Mouse (Mus musculus) brown adipose tissue, adult 24 weeks (tissue): ENCODE results near the gene Tshr. TPM values are rescaled to one million over a fixed set of nuclear protein-coding genes. Genes with fewer than 3 reads are reported as not detected.
"Not testable (repeated sequence)": the region's sequence is repeated elsewhere in the genome, so short reads cannot be mapped to it uniquely, and the experiment has no call there.

Experiments
- H3K27ac ChIP-seq: fragments of 200-500 bp; replicated peaks from 2 replicates; pipeline ENCODE4 v1.5.1; 2012; ENCODE audit warnings: low read depth, mild to moderate bottlenecking, low read length
- H3K4me1 ChIP-seq: fragments of 200-500 bp; 2 replicates; pipeline ENCODE4 v1.6.1; 2012; ENCODE audit warnings: low read length, mixed read lengths; ENCODE audit not compliant: control insufficient read depth, insufficient read depth, insufficient read length
- H3K4me3 ChIP-seq: fragments of 200-500 bp; 2 replicates; pipeline ENCODE4 v1.5.1; 2012; ENCODE audit warnings: low read depth, mild to moderate bottlenecking, low read length, moderate library complexity; ENCODE audit not compliant: insufficient read depth
- polyA plus RNA-seq: library from polyadenylated mRNA; stranded (reverse); fragments of >200 nt; gene quantifications from 2 replicates; pipeline ENCODE4 v1.2.4, GENCODE M21; 2012; ENCODE audit not compliant: missing spikeins, insufficient read depth, insufficient read length

The Tshr gene
- polyA plus RNA-seq, 1 experiment, result 15.3 TPM

DNA sequence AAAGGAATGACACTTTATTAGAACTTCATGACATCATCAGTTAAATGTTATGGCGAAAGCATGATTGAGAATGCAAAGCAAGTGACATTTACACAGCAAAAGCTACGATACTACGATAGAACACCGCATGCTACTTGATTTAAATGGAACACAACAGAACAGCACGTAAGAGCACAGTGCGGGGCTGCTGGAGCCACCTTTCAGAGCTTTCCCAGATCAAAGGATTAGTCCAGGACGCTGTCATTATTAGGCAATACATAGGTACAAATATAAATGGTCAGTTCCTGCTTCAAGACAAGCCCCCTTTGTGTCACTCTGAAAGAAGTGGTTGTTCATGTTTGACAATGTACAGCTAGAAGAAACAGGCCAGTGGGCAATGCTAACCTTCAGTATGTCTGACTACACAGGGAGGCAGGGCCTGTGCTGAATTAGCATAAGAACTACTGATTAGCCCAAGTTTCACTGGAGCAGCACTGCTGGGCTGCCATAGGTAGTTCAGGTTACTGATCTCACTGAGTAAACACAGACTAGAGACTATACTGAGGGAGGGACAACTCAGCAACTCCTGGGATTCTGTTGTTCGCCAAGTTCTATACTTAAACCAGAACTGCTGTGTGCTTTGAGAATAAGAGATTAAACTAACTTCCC, 173.1 kb downstream of the Tshr start:
- not testable (repeated sequence) for H3K27ac ChIP-seq, H3K4me3 ChIP-seq, H3K4me1 ChIP-seq

DNA sequence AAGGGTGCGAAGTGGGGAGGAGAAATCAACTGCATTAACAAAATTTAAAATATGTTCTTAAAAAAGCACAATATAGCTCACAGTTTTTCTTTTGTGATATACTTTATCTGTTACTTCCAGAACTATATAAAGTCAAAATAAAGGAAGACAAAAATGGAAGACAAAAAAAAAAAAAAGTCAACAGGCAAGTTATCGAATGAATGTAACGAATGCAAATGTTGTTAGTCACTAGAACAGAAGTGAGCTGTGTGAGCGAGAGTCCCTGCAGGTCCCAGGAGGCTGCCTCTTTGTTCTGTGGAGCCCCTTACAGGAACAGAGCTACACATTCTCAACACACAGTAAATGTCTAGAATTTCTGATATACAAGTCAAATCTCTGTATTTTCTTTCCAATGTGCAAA, 173.8 kb downstream of the Tshr start:
- H3K4me3 ChIP-seq, H3K27ac ChIP-seq, H3K4me1 ChIP-seq: not testable (repeated sequence)

DNA sequence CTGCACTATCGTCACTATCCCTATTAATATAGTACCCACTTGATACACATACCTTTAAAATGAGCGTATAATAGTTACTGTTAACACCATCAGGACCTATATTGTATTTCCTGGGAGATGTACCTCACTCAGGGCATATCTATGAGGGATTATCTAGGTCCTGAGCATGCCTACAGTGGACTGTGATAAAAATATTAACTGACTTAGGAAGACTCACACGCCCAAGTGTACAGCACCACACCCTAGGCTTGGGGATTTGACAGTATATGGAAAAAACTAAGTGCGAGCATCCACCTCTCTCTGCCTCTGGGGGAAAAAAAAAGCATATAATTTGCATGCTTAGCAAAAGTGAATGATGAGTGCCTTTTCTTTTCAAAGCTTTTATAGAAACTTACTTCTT, 182.8 kb downstream of the Tshr start:
- H3K4me1 ChIP-seq, result no peaks in the 10 kb centered on the region
- H3K27ac ChIP-seq, result no peak overlapping the region
- no peak overlapping the region for H3K4me3 ChIP-seq

DNA sequence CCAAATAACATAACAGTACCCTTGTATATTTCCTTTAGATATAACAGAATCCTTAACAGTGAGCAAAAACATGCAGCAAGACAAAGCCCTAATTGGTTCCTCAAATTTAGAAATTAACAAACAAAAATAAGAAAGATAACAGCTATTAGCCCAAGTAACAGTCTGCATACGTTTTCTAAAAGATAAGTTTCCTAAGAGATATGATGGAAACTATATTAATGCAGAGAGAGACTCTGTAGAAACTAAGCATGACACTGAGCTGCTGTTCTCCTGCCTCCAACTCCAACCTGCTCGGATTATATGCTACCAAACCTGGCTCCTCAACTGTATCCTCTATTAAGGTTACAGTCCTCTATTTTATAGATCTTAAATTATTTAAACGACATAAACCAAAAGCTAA, 184.9 kb downstream of the Tshr start:
- H3K27ac ChIP-seq, result no peak overlapping the region
- no peak overlapping the region for H3K4me3 ChIP-seq
- no peaks in the 10 kb centered on the region for H3K4me1 ChIP-seq

DNA sequence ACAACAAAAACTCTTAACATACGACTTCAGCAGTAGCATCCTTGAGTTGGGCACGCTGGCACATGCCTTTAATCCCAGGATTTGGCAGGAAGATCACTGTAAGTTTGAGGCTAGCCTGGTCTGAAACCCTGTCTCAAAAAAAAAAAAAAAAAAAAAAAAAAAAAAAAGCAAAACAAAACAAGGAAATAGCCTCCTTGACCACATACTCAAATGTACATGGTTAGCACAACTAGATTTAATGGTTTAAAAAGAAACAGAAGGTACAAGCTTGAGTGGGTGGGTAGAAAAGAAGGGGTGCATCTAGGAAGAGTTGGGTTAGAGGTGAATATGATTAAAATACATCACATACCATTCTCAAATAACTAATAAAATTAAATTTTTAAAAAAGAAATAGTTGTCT, 187.3 kb downstream of the Tshr start:
- H3K4me1 ChIP-seq, result no peaks in the 10 kb centered on the region
- H3K27ac ChIP-seq, result no peak overlapping the region

DNA sequence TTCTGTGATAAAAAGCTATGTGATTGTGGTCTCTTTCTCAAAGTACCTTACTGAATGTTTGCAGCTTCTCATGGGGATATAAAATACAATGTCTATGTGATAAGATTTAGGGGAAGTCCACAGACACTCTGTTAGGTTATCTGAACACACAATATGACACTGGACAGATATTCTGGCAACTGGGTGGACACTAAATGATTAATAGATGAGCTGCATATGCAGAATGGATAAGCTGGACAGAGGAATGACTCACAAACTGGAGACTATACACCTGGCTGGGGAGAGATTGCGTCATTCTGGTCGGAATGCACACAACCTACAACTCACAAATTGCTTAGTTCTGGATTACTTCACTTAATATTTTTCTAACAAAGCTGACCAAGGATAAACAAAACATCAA, 195.3 kb downstream of the Tshr start:
- no peak overlapping the region for H3K27ac ChIP-seq
- peaks cover 4% of the 10 kb centered on the region for H3K4me1 ChIP-seq
- no peak overlapping the region for H3K4me3 ChIP-seq

More for the DNA sequence above, 187.3 kb downstream of the Tshr start:
- no peak overlapping the region for H3K4me3 ChIP-seq

DNA sequence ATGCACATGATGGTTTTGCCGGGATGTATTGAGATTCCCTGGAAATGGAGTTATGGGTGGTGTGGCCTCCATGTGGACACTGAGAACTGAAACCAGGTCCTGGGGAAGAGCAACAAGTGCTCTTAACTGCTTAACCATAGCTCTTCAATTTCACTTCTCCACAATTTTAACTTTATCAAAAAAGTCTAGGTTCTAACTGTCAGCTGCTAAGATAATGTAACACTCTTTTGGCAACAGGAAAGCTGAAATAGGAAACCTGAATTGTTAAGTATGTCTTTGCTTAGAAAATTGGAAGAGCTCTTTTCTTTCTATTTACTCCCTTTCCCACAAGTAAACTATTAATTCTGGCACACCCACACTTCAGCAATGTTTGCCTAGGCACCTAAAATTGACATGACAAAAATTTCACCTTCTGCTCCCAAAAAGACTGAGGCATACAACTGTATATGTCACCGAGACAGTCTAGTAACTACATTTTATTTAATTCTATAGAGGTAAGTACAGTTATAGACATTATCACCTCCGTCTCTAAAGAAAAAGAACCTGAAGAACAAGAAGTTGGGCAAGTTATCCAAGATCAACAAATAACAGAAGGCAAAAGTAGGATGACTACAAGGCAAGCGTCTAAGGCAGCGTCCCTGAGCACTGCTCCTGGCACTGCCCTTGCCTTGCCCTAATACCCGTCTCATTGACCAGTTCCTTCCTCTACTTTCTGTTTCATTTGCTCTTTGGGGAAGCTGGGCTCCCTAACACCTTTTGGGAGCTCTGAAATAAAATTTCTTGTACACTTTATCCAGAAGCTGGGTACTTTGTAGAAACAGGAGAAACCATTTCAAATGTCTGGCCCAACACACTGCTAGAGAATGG, 197.1 kb downstream of the Tshr start:
- H3K27ac ChIP-seq, result no peak overlapping the region
- peaks cover 4% of the 10 kb centered on the region for H3K4me1 ChIP-seq
- H3K4me3 ChIP-seq, result no peak overlapping the region

DNA sequence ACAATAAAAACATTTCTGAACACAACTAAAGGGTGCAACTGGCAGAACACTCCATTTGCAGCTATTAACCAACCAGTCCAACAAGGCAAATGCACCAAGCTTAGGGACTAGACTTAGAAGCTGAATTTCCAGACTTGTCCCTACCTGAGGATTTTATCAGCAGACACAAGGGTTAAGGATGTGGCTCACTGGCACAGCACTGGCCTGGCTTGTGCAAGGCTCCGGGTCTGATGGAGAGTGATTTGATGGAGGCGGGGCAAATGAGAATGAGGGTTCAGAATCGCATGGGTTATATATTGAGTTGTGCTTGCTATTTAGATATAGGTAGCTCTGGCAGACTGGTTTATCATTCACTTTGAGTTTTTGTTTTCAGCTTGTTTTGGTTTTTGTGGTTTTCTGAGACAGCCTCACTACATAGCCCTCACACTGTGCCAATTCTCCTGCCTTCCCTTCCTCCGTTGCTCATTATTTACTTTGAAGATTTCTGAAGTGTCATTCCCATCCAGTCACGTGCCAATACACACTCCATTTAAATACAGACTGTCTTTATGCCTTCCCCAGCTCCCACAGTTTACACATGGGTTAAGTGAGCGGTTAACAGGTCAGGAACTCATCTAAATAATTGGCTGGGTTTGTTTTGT, 198.1 kb downstream of the Tshr start:
- Histone ChIP-seq H3K27ac (no peak overlapping the region), H3K4me1 (peaks cover 4% of the 10 kb centered on the region), H3K4me3 (no peak overlapping the region)

DNA sequence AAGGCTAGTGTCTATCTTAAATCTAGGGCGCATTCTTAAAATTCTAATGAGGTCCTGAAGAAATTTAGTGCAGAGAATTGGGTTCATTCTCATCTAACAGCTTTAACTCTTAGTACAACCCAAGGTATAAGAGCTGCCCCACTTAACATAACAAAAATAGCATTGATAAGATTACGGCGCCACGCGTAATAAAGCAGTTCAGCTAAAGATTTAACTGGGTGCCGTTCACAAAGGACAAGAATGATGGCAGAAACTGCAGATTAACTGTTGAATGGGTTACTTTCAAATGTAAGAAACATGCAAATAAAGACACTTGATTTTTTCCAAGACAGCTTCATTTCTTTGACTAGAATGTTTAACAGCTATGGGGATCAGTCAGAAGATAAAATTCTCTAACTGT, 199.0 kb downstream of the Tshr start:
- peaks cover 4% of the 10 kb centered on the region for H3K4me1 ChIP-seq
- H3K27ac ChIP-seq, result no peak overlapping the region
- H3K4me3 ChIP-seq, result no peak overlapping the region

DNA sequence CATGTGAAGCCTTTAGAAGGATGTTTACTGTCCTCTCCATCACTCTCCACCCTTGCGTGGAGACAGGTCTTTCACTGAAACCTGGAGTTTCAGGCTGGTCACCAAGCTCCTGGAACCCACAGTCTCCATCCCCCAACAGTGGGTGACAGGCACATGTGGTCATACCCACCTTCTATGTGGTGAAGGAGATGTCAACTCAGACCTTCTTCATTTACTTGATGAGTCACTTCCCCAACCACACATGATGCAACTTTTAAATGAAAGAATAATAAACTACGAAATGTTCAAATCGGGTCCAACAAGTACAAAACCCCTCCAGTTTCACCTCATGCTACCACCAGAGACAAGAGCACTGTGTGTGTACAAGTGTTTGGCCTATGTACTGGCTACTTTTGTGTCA, 200.8 kb downstream of the Tshr start:
- H3K4me3 ChIP-seq, result no peak overlapping the region
- peaks cover 4% of the 10 kb centered on the region for H3K4me1 ChIP-seq

DNA sequence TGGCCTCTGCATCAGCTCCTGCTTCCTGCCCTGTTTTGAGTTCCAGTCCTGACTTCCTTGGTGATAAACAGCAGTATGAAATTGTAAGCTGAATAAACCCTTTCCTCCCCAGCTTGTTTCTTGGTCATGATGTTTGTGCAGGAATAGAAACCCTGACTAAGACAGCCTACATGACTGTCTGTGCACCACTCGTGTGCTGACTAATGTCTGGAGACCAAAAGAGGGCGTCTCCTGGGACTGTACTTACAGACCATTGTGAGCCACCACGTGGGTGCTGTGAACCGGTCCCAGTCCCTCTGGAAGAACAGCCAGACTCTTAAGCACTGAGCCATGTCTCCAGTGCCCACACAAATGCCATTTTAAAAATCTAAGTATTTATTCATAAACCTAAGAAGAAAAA, 201.5 kb downstream of the Tshr start:
- not testable (repeated sequence) for H3K27ac ChIP-seq, H3K4me1 ChIP-seq, H3K4me3 ChIP-seq

More for the DNA sequence above, 200.8 kb downstream of the Tshr start:
- H3K27ac ChIP-seq, result no peak overlapping the region

DNA sequence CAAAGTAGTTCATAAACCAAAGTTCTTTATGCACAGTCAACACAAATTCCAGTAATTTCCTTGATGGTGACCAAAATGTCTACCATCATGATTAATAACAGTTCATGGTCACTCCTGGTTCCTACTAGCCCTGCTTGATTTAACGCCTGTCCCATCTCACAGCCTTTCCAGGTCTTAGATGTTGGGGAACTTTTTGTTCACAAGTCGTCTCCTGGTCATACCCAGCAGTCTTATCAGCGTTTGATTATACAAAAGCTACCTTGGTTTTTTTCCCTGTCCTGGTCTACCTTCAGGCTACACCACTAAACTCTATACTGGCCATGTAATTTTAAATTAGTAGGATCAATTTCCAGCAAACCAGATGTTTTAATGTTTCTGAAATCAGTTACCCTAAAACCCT, 202.7 kb downstream of the Tshr start:
- H3K27ac ChIP-seq, result no peak overlapping the region
- H3K4me1 ChIP-seq, result peaks cover 7% of the 10 kb centered on the region
- no peak overlapping the region; the same call in 1 of the 2 replicates for H3K4me3 ChIP-seq

DNA sequence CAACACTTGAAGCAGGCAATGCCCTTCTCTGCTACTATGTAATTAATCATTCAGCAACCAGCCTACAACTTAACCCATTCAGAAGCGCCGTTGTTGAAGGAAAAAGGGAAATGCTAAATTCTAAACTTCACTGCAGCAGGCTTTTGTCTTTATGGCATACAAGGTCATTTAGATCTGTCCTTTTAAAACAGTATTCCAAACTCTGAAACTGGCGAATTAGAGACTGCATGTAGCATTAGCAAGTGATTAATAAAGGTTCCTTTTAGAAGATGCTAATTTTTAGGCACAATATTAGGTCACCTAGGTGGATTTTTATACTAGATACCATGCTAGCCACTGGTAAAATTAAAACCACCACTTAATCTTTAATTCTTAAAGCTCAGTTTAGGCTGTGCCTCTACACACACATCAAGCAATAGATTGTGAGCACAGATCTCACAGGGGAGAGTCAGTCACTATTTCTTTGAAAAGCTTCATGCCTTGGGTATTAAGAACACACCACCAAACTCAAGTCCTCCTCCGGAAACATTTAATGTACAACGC, 203.2 kb downstream of the Tshr start:
- no peak overlapping the region; the same call in 1 of the 2 replicates for H3K4me3 ChIP-seq
- no peak overlapping the region for H3K27ac ChIP-seq
- peaks cover 4% of the 10 kb centered on the region for H3K4me1 ChIP-seq

DNA sequence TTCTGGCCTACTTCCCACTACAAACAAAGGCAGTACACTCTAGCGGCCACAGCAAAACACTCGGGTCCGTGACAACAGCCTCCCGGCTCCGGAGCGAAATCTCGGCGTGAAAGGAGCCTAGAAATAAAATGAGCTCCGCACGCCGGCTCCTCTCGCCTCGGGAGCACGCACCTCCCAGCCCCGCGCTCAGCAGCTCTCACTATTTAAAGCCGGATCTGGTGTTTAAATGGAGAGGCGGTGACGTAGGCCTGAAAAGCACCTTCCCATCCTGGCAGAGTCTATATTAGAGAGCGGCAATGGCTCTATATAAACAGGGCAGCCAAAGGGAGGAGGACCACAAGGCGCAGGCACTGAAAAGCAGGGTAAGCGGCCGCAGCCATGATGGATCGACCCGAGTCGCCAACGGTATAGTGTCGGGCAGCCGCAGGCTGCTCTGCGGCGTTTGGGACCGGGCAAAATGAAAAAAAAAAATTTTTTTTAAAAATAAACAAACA, 203.9 kb downstream of the Tshr start:
- peak overlapping the region; percentile 82 for H3K27ac ChIP-seq
- H3K4me3 ChIP-seq, result peak overlapping the region; percentile 73
- H3K4me1 ChIP-seq, result peaks cover 3% of the 10 kb centered on the region; the same call in 1 of the 2 replicates
